Mouse (Mus musculus): ENCODE measurements around the gene Mrs2. TPM values are rescaled to one million over a fixed set of nuclear protein-coding genes. Genes with fewer than 3 reads are reported as not detected.
A peak's percentile ranks its signal among the peaks of the same experiment; 100 is the strongest.

Mrs2 gene
- polyA plus RNA-seq, 1 experiment: 11.3 TPM

DNA sequence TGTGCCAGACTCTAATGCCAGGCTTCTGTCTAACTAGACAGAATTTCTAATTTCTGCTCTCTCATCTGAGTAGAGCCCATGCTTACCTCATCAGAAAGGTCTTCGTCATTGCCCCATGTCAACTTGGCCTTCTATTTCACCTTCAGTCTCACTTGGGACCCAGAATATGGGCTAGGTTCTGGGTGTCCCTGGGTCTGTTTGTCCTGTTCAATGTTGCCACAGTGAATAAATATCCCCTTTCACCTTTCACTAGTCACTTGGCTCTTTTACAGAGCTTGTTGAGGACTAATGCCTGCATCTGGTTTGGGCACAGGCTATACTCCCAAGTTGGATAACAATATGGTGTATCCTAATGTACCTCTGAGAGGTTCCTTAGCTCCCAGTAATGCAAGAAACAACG lies 19.3 kb upstream of the Mrs2 start:
- Histone ChIP-seq H3K36me3 (ENCODE audit: control insufficient read depth, insufficient read depth, low read length) (no peaks in the 10 kb centered on the region), H3K27ac (ENCODE audit: insufficient read depth, low read depth, low read length) (no peak overlapping the region), H3K4me1 (ENCODE audit: control insufficient read depth, insufficient read depth, insufficient read length, low read length) (no peaks in the 10 kb centered on the region), H3K27me3 (ENCODE audit: control insufficient read depth, insufficient read depth, low read length) (no peaks in the 10 kb centered on the region), H3K4me3 (ENCODE audit: low read depth, low read length) (no peak overlapping the region)
- whole genome bisulfite sequencing: 69% methylated on average over 2 of the region's 2 CpGs
- TF ChIP-seq POLR2A (IDR thresholded peaks at IDR 0.05; ENCODE audit: low read depth, low read length) (no peak), CTCF (IDR thresholded peaks at IDR 0.05; ENCODE audit: extremely low read depth, insufficient read length, insufficient replicate concordance, low read depth, low read length) (no peak)

DNA sequence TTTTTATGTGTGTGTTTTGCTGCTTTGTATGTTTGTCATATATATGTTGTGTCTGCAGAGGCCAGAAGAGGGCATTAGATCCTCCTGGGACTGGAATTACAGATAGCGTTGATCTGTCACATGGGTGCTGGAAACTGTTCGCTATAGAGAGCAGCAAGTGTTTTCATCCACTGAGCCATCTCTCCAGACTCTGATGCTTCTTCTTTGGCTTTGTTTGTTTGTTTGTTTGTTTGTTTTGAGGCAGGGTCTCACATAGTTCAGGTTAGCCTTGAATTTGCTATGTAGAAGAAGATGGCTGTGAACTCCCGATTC lies 6.9 kb upstream of the Mrs2 start:
- no peak for TF ChIP-seq CTCF (IDR thresholded peaks at IDR 0.05; ENCODE audit: extremely low read depth, insufficient read length, insufficient replicate concordance, low read depth, low read length)
- no peak for TF ChIP-seq POLR2A (IDR thresholded peaks at IDR 0.05; ENCODE audit: low read depth, low read length)
- no peak overlapping the region for H3K27ac ChIP-seq (ENCODE audit: insufficient read depth, low read depth, low read length)
- 32% methylated on average over 3 of the region's 3 CpGs for WGBS

DNA sequence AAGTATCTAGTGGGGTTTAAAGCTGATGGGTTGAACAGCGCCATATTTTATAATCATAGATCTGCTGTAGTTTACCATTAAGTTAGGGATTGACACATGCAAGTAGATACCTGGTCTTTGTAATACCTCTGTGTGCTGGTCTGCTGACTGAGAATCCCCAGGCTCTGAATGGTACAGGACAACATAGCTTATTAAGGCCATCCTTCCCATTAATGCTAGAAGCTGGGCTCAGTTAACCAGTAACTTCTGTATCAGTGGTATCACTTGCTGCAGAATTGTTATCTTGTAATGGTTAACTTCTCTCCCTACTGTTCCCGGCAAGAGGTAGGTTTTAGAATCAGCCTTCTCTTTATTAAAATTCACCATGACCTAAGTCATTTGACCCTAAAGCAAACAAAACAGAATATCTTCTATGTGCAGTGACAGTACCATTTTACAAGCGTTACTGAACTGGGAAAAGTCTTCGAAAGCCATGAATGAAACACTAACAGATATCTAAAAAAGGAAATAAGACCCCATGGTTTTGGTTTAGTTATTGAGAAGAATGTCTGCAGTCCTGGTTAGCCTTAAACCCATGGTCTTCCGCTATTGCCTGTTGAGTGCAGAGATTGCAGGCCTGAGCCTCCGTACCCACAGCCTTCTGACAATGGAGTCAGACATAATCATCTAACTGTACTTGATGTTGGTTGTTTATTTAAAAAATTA lies 6.4 kb upstream of the Mrs2 start:
- no peaks in the 10 kb centered on the region for H3K36me3 ChIP-seq (ENCODE audit: control insufficient read depth, insufficient read depth, low read length)
- H3K27me3 ChIP-seq (ENCODE audit: control insufficient read depth, insufficient read depth, low read length): no peaks in the 10 kb centered on the region; the same call in 1 of the 2 replicates
- WGBS: 58% methylated on average over 6 of the region's 6 CpGs
- TF ChIP-seq CTCF (IDR thresholded peaks at IDR 0.05; ENCODE audit: extremely low read depth, insufficient read length, insufficient replicate concordance, low read depth, low read length) (no peak), POLR2A (IDR thresholded peaks at IDR 0.05; ENCODE audit: low read depth, low read length) (no peak)
- H3K27ac ChIP-seq (ENCODE audit: insufficient read depth, low read depth, low read length): no peak overlapping the region
- no peak overlapping the region for H3K4me3 ChIP-seq (ENCODE audit: low read depth, low read length)
- peaks cover 3% of the 10 kb centered on the region; the same call in 1 of the 2 replicates for H3K4me1 ChIP-seq (ENCODE audit: control insufficient read depth, insufficient read depth, insufficient read length, low read length)

More for the DNA sequence above, 6.9 kb upstream of the Mrs2 start:
- H3K4me1 ChIP-seq (ENCODE audit: control insufficient read depth, insufficient read depth, insufficient read length, low read length): peaks cover 3% of the 10 kb centered on the region; the same call in 1 of the 2 replicates
- H3K36me3 ChIP-seq (ENCODE audit: control insufficient read depth, insufficient read depth, low read length): no peaks in the 10 kb centered on the region
- H3K27me3 ChIP-seq (ENCODE audit: control insufficient read depth, insufficient read depth, low read length): no peaks in the 10 kb centered on the region; the same call in 1 of the 2 replicates
- H3K4me3 ChIP-seq (ENCODE audit: low read depth, low read length): no peak overlapping the region

DNA sequence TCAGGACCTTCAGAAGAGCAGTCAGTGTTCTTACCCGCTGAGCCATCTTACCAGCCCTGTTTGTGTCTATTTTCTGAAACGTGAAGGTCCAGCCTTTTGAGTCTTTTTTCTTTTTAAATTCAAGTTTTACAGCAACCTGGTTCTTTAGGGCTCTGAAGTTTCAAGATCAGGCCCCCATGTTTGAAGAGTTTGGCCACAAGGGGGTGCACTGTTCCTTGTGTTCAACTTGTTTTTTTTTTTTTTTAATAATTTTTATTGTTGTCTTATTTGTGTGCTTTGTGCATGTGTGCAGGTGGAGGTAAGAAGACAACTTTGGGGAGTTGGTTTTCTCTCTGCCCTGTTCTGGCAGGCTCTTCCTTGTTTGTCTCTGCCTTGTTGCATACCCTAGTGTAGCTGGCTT lies 4.5 kb upstream of the Mrs2 start:
- no peaks in the 10 kb centered on the region; the same call in 1 of the 2 replicates for H3K27me3 ChIP-seq (ENCODE audit: control insufficient read depth, insufficient read depth, low read length)
- TF ChIP-seq POLR2A (IDR thresholded peaks at IDR 0.05; ENCODE audit: low read depth, low read length) (no peak), CTCF (IDR thresholded peaks at IDR 0.05; ENCODE audit: extremely low read depth, insufficient read length, insufficient replicate concordance, low read depth, low read length) (no peak)
- H3K36me3 ChIP-seq (ENCODE audit: control insufficient read depth, insufficient read depth, low read length): no peaks in the 10 kb centered on the region
- WGBS: 39% methylated on average over 2 of the region's 2 CpGs
- peaks cover 3% of the 10 kb centered on the region; the same call in 1 of the 2 replicates for H3K4me1 ChIP-seq (ENCODE audit: control insufficient read depth, insufficient read depth, insufficient read length, low read length)
- no peak overlapping the region for H3K27ac ChIP-seq (ENCODE audit: insufficient read depth, low read depth, low read length)
- no peak overlapping the region for H3K4me3 ChIP-seq (ENCODE audit: low read depth, low read length)

DNA sequence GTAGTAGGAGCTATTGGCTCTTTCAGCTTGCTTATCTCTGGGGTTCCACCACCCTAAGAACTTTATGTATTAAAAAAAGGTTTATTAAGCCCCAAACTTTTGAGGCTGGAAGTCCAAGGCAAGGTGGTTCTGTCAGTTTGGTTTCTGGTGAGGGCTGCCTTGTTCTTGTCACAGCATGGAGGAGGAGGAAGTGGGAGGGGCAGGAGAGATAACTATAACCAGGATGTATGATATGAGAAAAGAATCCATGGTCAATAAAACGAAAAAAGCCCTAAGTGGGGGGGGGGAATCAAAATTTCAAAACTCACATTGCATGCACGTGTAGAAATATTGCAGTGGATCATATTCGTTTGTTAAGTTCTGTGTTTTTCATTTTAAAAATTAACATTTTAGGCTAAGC lies 3.0 kb upstream of the Mrs2 start:
- Histone ChIP-seq H3K4me1 (ENCODE audit: control insufficient read depth, insufficient read depth, insufficient read length, low read length) (peaks cover 9% of the 10 kb centered on the region; the same call in 1 of the 2 replicates), H3K27ac (ENCODE audit: insufficient read depth, low read depth, low read length) (no peak overlapping the region)
- 45% methylated on average over 3 of the region's 3 CpGs for WGBS

DNA sequence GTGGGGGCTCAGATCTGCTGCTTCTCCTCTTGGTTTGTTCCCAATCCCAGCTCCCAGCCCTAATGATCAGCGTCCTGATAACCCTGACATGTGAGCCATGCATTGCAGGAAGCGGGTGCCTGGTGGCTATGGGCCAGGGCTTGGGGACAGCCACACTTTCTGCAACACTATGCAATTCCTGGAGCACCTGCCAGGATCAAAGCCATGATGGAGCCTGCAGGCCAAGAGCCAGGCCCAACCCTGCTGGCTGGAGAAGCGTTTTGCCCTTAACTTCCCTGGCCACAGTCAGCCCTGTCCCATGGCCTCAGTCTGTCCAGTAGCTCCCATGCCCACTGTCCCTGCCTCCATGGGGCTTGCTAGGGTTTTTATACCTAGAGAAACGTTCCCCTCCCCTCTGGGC lies 2.2 kb upstream of the Mrs2 start:
- Histone ChIP-seq H3K27ac (ENCODE audit: insufficient read depth, low read depth, low read length) (no peak overlapping the region), H3K4me3 (ENCODE audit: low read depth, low read length) (no peak overlapping the region), H3K4me1 (ENCODE audit: control insufficient read depth, insufficient read depth, insufficient read length, low read length) (peaks cover 9% of the 10 kb centered on the region; the same call in 1 of the 2 replicates), H3K36me3 (ENCODE audit: control insufficient read depth, insufficient read depth, low read length) (0 out of 2 replicates have a peak, but pooled peaks cover 3% of the 10 kb centered on the region), H3K27me3 (ENCODE audit: control insufficient read depth, insufficient read depth, low read length) (no peaks in the 10 kb centered on the region)
- TF ChIP-seq CTCF (IDR thresholded peaks at IDR 0.05; ENCODE audit: extremely low read depth, insufficient read length, insufficient replicate concordance, low read depth, low read length) (no peak), POLR2A (IDR thresholded peaks at IDR 0.05; ENCODE audit: low read depth, low read length) (no peak)
- 39% methylated on average over 4 of the region's 4 CpGs for WGBS

More for the DNA sequence above, 3.0 kb upstream of the Mrs2 start:
- Histone ChIP-seq H3K36me3 (ENCODE audit: control insufficient read depth, insufficient read depth, low read length) (0 out of 2 replicates have a peak, but pooled peaks cover 3% of the 10 kb centered on the region), H3K27me3 (ENCODE audit: control insufficient read depth, insufficient read depth, low read length) (no peaks in the 10 kb centered on the region), H3K4me3 (ENCODE audit: low read depth, low read length) (no peak overlapping the region)
- TF ChIP-seq POLR2A (IDR thresholded peaks at IDR 0.05; ENCODE audit: low read depth, low read length) (no peak), CTCF (IDR thresholded peaks at IDR 0.05; ENCODE audit: extremely low read depth, insufficient read length, insufficient replicate concordance, low read depth, low read length) (no peak)

DNA sequence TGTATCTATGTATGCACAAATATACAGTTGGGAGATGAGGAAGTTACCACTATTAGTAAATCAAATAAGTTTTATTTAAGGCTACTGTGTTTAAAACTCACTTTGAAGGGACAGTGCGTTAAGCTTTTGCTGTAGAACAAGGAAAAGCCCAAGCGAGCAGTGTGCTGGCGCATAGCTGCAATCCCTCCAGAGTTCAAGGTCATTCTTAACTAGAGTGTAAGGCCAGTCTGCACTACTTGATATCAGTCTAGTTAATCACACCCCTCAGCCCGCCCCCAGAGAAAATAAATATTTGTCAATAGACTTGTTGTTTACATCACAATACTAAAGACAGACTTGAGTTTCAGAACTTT lies 337 bp upstream of the Mrs2 start:
- peak overlapping the region; percentile 14; the same call in 1 of the 2 replicates for H3K27ac ChIP-seq (ENCODE audit: insufficient read depth, low read depth, low read length)
- peak overlapping the region; percentile 76 for H3K4me3 ChIP-seq (ENCODE audit: low read depth, low read length)
- TF ChIP-seq POLR2A (IDR thresholded peaks at IDR 0.05; ENCODE audit: low read depth, low read length): no peak
- no peak for TF ChIP-seq CTCF (IDR thresholded peaks at IDR 0.05; ENCODE audit: extremely low read depth, insufficient read length, insufficient replicate concordance, low read depth, low read length)
- H3K27me3 ChIP-seq (ENCODE audit: control insufficient read depth, insufficient read depth, low read length): no peaks in the 10 kb centered on the region
- peaks cover 9% of the 10 kb centered on the region; the same call in 1 of the 2 replicates for H3K4me1 ChIP-seq (ENCODE audit: control insufficient read depth, insufficient read depth, insufficient read length, low read length)
- H3K36me3 ChIP-seq (ENCODE audit: control insufficient read depth, insufficient read depth, low read length): peaks cover 6% of the 10 kb centered on the region
- 11% methylated on average over 4 of the region's 4 CpGs for WGBS

All from small intestine, adult 2 months (tissue).